Mouse (Mus musculus) adipocyte (in vitro differentiated cells): ENCODE measurements at regions not wholly inside any gene's neighbourhood (a gene's known extent, or its start where the extent isn't known, plus 50 kb on each side); places are given as distances from the start of the nearest gene placed in this dataset.

ENCODE experiments used
- DNase-seq: peaks from one replicate; pipeline ENCODE4 v3.0.0-alpha.2; 2016; ENCODE audit warnings: low spot score

DNA sequence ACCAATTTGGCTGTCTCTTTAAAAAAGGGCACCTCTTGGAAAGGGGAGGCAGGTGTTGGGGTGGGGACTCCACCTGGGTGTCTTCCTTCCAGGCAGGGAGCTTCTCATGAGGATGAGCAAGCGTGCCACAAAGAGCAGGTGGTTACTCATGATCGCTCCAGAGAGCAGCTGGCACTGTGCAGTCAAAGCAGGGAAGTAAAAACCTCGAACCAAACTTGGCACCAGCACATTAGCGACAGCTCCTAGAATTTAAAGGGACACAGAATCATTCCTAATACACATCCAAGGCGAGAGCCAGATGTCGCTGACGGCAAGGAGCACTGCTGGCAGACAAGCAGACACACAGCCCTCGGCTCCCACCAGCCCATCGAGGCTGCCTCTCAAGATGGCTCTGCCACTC, 70.4 kb downstream of the Irx5 start:
- DNase-seq, result no peak

- no peak for DNase-seq
These were observed 79.7 kb downstream of the Irx5 start for GRCm38 (mm10) chr8:92437075-92437663.

- DNase-seq, result no peak
These were observed 80.9 kb downstream of the Irx5 start for GRCm38 (mm10) chr8:92438294-92438693.

DNA sequence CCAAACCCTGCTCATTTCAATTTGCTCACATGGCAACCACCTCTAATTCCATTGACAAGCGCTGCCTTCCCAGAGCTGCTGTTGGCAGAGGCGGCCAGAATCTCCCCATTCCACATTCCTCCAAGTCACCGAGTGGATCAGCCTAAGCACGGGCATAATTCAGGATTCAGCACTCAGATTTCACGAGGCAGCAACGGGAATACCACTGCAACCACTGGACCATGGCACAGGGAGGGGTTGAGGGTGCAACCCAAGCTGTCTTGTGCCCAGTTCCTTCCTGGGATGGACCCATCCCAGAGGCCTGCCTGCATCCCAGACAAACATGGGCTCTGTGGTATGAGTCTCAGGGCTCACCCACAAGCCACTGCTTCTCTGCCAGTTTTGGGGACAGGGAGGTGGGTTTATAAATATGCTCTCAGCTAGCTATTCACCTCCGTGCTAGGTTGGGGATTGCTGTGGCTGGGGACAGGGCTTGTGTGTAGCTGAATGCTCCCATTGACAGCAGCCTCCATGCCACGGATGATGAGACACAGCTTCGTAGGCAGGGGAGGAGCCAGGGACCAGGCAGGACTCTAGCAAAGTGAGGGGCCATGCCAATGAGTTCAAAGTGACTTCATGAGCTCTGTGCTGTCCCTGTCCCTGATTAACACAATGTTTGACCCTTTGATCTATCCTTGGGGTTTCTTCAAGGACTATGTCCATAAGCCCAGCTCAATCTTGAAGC, 82.5 kb downstream of the Irx5 start:
- no peak for DNase-seq

GRCm38 (mm10) chr8:92442086-92442485, 84.7 kb downstream of the Irx5 start:
- no peak for DNase-seq

GRCm38 (mm10) chr8:92459291-92459690, 101.9 kb downstream of the Irx5 start:
- DNase-seq, result no peak

DNA sequence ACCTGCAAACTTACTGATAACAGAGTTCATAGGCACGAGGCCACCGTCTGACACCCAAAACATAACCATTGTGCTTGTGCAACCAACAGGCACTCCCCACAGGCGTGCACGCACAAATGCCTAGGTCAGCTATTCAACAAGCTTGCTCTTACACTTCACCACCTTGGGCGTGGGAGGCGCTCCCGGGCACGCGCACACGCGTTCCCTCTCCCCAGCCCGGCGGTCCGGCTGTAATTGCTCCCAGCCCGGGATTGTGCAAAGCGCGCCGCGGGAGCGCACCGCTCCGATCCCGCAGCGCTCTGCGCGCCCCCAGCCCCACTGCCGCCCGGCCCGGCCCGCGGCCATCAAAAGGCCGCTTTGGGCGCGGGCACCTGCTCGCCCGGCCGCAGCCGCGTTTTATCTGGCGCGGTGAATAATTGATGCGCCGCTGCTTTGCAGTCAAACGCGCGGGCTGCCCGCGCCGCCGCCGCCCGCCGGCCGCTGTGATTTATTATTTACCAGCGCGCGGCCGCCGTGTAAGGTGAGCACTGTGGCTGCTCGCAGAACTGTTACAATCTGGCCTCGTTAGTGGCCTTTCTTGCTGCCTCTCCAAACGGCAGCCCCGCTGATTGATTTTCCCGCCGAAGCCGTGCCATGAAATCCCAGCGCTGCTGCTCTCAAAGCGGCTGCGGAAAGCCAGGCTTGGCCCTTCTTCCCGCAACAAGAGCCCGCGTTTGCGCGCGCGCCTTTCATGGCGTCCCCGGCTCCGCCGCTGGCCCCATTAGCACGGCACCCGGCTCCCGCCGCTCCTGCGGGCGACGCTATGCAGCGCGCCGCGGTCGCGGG, 102.9 kb downstream of the Irx5 start:
- DNase-seq, result no peak

DNA sequence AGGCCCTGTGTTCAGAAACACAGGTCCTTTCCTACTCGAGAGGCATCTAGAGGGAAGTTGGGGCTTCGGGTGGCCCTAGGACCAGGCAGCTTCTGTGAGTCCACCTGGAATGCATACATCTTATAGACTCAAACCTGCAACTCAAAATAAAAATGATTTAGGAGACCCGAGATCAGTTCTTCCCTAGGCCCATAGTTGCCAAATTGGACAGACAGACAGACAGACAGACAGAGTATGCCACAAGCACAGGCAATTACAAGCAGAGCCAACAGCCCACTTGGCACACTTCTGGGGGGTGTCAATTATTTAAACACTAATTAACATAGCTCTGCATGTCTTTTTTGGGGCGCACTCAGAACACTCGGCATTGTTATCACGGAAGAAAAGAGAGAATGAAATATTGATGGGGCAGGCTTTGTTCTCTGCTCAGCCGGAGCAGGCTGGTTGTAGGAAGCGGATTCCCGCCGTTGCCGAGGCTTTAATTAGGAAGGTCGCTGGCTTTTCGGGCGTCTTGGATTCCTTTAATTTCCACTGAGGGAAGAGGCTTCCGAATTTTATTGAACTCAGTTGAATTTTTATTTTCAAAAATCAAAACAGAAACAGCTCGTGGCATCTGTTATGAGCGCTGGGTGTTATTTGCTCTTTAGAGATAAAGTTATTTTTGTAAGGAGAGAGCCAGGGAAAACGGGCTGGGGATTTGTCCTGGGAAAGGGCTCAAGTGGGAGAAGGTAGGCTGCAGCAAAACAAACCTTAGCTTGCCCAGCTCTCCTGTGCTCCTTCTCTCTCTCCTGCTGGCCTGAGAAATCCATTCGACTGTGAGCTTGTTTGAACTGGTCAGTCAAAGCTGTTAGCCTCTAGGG, 111.9 kb downstream of the Irx5 start:
- DNase-seq, result no peak

GRCm38 (mm10) chr8:92472257-92472656, 114.8 kb downstream of the Irx5 start:
- no peak for DNase-seq

GRCm38 (mm10) chr8:92472817-92473216, 115.4 kb downstream of the Irx5 start:
- no peak for DNase-seq

- DNase-seq, result no peak
These were observed 125.0 kb downstream of the Irx5 start for GRCm38 (mm10) chr8:92482393-92482792.

DNA sequence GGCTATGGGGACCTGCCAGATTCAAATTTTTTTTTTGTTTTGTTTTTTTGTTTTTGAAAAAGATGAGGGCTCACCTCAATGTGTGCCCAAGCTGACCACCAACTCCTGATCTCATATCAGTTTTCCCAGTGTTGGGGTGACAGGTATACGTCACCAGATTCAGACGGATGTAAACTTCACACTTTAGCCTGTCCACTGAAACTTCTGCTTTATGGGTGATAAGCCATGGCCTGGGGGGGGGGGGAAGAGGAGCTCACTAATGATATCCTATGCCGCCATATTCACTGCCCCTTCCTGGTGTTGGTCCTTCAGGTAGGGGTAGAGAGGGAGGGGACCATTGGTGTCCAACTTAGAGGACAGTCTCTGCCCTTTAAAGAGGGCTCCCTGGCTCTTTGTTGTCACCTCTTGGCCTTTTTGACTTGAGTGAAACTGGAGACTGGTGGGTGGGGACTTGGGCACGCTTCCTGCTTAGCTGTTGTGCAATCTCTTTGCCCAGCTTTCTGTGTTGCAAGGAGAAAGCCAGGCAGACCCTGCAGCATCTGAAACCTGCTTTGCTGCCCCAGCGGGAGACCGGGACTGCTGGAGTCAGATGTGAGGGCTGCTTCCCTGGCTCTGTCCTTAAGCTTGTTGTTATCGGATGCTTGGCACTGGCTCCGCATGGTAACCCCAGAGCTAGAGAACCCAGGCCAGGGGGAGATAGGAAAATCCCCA, 125.8 kb downstream of the Irx5 start:
- DNase-seq, result no peak

DNA sequence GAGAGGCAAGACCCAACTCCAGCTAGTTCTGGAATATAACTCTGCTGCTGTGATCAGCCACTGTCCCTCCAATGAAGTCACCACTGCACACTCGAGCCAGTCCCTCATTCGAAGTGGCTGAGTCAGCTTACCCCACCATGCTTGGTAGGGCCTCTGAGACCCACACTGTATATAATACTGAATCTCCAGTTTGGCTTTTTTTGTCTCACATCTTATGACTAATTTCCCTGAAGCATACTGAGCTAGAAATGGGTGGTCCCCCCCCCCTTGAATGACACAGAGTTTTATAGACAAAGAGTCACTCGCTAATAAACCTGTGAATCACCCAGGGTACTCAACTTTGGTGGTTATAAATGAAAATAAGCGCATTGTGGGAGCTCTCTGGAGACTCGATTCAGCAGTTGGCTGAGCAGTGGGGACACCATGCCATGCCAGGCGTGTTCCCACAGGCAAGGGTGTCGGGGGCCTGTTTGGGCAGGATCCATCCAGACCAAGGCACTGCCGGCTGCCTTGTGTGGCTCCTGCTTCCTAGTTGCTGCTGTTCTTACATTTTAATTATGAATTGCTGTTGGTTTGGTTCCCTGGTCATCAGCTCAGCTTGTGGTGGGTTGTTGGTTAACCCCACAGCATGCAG, 131.2 kb downstream of the Irx5 start:
- no peak for DNase-seq

GRCm38 (mm10) chr8:92491533-92491932, 134.1 kb downstream of the Irx5 start:
- DNase-seq, result no peak

DNA sequence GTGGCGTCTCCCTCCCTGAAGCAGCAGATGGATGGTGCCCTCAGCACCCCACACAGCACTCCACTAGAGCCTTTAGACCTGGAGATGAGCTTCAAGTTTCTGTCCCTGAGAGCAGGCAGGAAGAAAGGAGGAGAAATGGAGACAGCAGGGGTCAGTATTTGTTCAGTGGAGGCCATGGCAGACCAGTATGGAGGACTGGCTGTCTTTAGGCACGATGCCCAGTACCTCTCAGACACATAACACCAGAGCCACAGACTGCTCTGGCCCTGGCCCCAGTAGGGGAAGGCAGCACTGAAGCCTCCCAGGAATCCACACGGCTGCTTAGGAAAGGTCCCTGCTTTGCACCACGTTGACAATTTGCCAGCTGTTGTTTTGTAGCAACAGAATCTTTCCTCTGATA, 136.0 kb downstream of the Irx5 start:
- peak; percentile 23 for DNase-seq

DNA sequence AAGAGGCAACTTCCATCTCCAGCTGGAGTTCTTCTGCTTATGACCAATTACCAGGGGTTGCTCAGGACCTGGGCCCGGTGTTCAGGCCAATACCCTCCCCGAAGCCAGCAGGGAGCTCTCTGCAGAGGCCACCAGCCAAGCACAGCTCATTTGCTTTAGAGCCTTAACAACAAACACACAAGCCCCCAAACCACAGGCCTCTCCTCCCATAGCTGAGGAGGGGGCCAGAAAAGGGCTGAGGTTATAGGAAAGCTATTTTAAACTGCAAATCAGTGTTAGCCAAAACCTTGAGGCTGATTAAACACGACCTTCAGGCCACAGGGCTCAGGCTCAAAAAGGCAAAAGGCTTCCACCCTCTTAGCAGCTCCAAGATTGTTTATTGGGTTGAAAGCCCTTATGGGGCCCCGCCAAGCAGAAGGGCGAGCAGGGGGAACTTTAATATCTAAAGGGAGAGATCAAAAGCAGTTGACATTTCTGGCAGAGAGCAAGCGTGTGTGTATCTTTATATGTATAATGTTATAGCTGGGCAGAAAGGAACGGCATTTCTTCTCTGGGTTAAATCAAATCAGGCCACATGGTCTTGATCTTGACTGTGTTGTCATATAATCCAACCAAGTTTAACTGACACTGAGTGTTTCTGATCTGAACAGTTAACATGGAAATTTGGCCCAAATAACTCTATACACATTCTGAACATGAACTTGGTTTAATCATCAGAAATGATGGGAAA, 148.3 kb downstream of the Irx5 start:
- no peak for DNase-seq

- no peak for DNase-seq
These were observed 149.0 kb downstream of the Irx5 start for GRCm38 (mm10) chr8:92506436-92506835.

DNA sequence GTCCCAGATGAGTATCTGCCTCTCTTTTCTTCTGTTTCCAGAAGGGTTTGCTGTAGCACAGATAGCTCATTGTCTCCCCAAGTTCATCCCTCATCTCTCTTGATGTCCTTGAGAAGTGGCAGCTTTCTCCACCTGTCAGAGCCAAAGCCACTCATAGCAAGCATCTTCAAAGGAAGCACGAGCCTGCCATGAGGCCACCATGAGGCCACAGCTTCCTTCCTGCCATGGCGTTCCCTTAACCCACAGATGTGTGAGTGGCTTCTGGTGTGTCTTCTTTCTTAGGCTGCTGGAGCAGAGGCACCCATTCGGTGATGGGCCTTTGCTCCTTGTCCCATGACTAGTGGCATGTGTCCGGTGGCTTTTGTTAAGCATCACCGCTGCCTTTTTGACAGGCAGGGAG, 149.5 kb downstream of the Irx5 start:
- no peak for DNase-seq

- DNase-seq, result no peak
These were observed 158.0 kb downstream of the Irx5 start for GRCm38 (mm10) chr8:92515385-92515784.

DNA sequence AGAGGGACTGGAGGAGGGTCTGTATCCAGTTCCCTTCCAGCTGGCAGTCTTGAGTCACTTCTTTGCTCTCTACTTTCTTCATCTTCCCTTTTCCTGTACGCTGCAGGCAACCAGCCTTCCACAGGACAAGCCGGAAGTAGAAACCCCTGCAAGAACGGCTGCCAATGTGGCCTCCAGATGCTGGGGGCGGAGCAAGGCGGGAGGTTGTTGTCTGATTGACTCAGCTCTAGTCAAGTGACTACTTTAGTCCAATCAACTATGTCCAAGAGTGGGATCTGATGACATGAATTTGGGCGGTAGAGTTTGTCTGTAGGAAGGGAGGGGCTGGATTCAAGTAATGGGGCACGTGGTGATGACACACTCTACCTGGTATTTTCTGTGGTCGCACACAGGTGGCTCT, 156.1 kb upstream of the Irx6 start:
- DNase-seq, result no peak
